Mouse (Mus musculus) G1E (cell line): ENCODE measurements at regions not wholly inside any gene's neighbourhood (a gene's known extent, or its start where the extent isn't known, plus 50 kb on each side); places are given as distances from the start of the nearest gene placed in this dataset.

ENCODE experiments used
- CTCF ChIP-seq: IDR thresholded peaks from 2 replicates; pipeline ENCODE4 v1.5.1; 2012; ENCODE audit warnings: low read depth, low read length, inconsistent platforms, mixed read lengths
- TAL1 ChIP-seq: conservative IDR thresholded peaks from 2 replicates; pipeline ENCODE4 v1.6.1; 2012; ENCODE audit warnings: low read depth, low read length, inconsistent platforms, mixed read lengths

GRCm38 (mm10) chr2:46525223-46525622, 1408.0 kb upstream of the Zeb2 start:
- TF ChIP-seq TAL1 (no peak), CTCF (no peak)
